Mouse (Mus musculus): Measurements from ENCODE around the gene Sec22b. TPM values are rescaled to one million over a fixed set of nuclear protein-coding genes. Genes with fewer than 3 reads are reported as not detected.

Gene Sec22b
- polyA plus RNA-seq, 1 experiment from 2014 or later, result 124 TPM

DNA sequence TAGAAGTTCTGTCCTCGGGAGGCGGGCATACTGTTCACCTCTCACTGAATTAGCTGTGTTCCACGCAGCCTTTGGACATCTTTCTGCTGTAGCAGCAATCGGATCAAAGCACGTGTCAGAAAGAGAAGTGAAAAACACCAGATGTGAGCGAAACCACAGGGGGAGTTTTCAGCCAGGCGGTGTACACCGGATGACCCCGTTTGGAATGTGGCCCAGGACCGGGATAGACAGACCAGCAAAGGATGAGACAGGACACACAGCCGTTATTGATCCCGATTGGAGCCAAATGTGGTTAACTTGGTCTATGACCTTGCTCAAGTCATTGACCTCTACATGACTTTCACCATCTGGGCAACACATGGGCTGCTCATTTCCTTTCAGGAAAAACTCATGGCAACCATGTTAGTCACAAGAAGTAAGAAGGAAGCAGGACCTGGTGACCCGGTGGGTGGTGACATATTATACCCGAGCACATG lies 63.9 kb downstream of the Sec22b start:
- 32% methylated on average over 14 of the region's 14 CpGs for WGBS
- Histone ChIP-seq H3K27me3 (ENCODE audit: control insufficient read depth, insufficient read depth, low read length) (no peaks in the 10 kb centered on the region), H3K27ac (replicated peaks; ENCODE audit: low read depth, low read length) (0 out of 2 replicates have a peak overlapping the region, but pooled peaks have one; percentile 47), H3K36me3 (replicated peaks; ENCODE audit: control insufficient read depth, insufficient read depth, low read depth, low read length) (no peaks in the 10 kb centered on the region), H3K9ac (replicated peaks; ENCODE audit: low read length) (no peak overlapping the region), H3K9me3 (replicated peaks; ENCODE audit: control insufficient read depth, low read length) (no peaks in the 10 kb centered on the region), H3K4me3 (ENCODE audit: low read depth, low read length) (no peak overlapping the region), H3K4me1 (ENCODE audit: control insufficient read depth, insufficient read depth, low read length) (no peaks in the 10 kb centered on the region), H3K4me2 (ENCODE audit: low read depth, low read length) (no peak overlapping the region)
- DNase-seq (ENCODE audit: low spot score), result peak; percentile 75
- ATAC-seq (replicated peaks; ENCODE audit: insufficient number of reproducible peaks, low FRiP score, low TSS enrichment, low read depth), result no peak

GRCm38 (mm10) chr3:97967627-97968026 lies 66.6 kb downstream of the Sec22b start:
- H3K27me3 ChIP-seq (ENCODE audit: control insufficient read depth, insufficient read depth, low read length), result no peaks in the 10 kb centered on the region
- peaks cover 2% of the 10 kb centered on the region; the same call in 1 of the 2 replicates for H3K4me1 ChIP-seq (ENCODE audit: control insufficient read depth, insufficient read depth, low read length)
- H3K36me3 ChIP-seq (replicated peaks; ENCODE audit: control insufficient read depth, insufficient read depth, low read depth, low read length), result no peaks in the 10 kb centered on the region
- H3K9me3 ChIP-seq (replicated peaks; ENCODE audit: control insufficient read depth, low read length), result no peaks in the 10 kb centered on the region
- whole genome bisulfite sequencing, result 69% methylated on average over 2 of the region's 2 CpGs
- DNase-seq (ENCODE audit: low spot score) (no peak), ATAC-seq (replicated peaks; ENCODE audit: insufficient number of reproducible peaks, low FRiP score, low TSS enrichment, low read depth) (no peak)
- H3K4me2 ChIP-seq (ENCODE audit: low read depth, low read length), result no peak overlapping the region
- H3K9ac ChIP-seq (replicated peaks; ENCODE audit: low read length), result no peak overlapping the region
- no peak overlapping the region for H3K4me3 ChIP-seq (ENCODE audit: low read depth, low read length)
- no peak overlapping the region for H3K27ac ChIP-seq (replicated peaks; ENCODE audit: low read depth, low read length)

DNA sequence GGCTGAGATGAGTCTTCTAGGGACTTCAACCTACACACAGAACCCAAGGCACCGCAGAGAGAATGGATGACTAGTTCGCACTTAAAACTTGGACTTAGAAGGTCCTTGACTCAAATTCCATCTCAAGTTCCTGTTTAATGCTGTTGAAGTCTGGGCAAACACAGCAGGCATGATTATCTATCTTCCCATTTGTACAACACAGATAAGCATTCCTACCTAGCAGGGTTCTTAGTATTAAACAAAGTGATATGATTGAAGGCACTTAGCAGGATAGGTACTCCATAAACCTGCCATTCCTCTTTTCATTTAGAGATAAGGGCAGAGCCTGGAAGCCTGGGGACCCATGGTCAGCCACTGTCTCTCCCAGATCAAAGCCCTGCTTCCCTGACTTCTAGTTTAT lies 67.2 kb downstream of the Sec22b start:
- 96% methylated on average over 2 of the region's 2 CpGs for WGBS
- H3K9me3 ChIP-seq (replicated peaks; ENCODE audit: control insufficient read depth, low read length), result no peaks in the 10 kb centered on the region

DNA sequence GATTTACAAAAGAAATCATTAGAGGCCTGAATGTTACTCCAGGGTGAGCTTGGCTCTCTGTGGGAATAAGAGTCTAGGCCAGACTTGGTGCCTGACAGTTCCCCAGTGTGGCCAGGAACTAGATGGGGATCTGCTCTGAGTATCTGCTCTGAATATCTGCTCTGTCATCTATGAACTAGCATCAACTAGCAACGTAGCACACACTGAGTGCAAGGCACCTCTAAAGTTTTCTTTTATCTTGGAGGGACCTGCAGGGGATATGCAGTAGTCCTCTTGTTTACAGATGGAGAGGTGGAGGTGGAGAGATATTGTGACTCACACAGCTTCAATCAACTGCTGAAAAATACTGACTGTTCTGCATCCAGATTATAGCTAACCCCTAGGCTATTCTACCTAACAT lies 68.0 kb downstream of the Sec22b start:
- 74% methylated on average over 1 of the region's 1 CpGs for WGBS
- peaks cover 2% of the 10 kb centered on the region; the same call in 1 of the 2 replicates for H3K4me1 ChIP-seq (ENCODE audit: control insufficient read depth, insufficient read depth, low read length)

More for the DNA sequence above, 67.2 kb downstream of the Sec22b start:
- Histone ChIP-seq H3K4me3 (ENCODE audit: low read depth, low read length) (no peak overlapping the region), H3K9ac (replicated peaks; ENCODE audit: low read length) (no peak overlapping the region), H3K27me3 (ENCODE audit: control insufficient read depth, insufficient read depth, low read length) (no peaks in the 10 kb centered on the region), H3K36me3 (replicated peaks; ENCODE audit: control insufficient read depth, insufficient read depth, low read depth, low read length) (no peaks in the 10 kb centered on the region), H3K27ac (replicated peaks; ENCODE audit: low read depth, low read length) (no peak overlapping the region), H3K4me2 (ENCODE audit: low read depth, low read length) (no peak overlapping the region), H3K4me1 (ENCODE audit: control insufficient read depth, insufficient read depth, low read length) (peaks cover 2% of the 10 kb centered on the region; the same call in 1 of the 2 replicates)
- DNase-seq (ENCODE audit: low spot score) (no peak), ATAC-seq (replicated peaks; ENCODE audit: insufficient number of reproducible peaks, low FRiP score, low TSS enrichment, low read depth) (no peak)

GRCm38 (mm10) chr3:97971117-97971516 lies 70.1 kb downstream of the Sec22b start:
- no peak overlapping the region for H3K9ac ChIP-seq (replicated peaks; ENCODE audit: low read length)
- H3K4me3 ChIP-seq (ENCODE audit: low read depth, low read length), result no peak overlapping the region
- H3K4me1 ChIP-seq (ENCODE audit: control insufficient read depth, insufficient read depth, low read length), result peaks cover 2% of the 10 kb centered on the region; the same call in 1 of the 2 replicates
- no peak for DNase-seq (ENCODE audit: low spot score)
- no peak overlapping the region for H3K4me2 ChIP-seq (ENCODE audit: low read depth, low read length)
- H3K27me3 ChIP-seq (ENCODE audit: control insufficient read depth, insufficient read depth, low read length), result no peaks in the 10 kb centered on the region
- ATAC-seq (replicated peaks; ENCODE audit: insufficient number of reproducible peaks, low FRiP score, low TSS enrichment, low read depth), result no peak
- 25% methylated on average over 7 of the region's 7 CpGs for WGBS
- H3K36me3 ChIP-seq (replicated peaks; ENCODE audit: control insufficient read depth, insufficient read depth, low read depth, low read length), result no peaks in the 10 kb centered on the region
- H3K9me3 ChIP-seq (replicated peaks; ENCODE audit: control insufficient read depth, low read length), result no peaks in the 10 kb centered on the region
- no peak overlapping the region for H3K27ac ChIP-seq (replicated peaks; ENCODE audit: low read depth, low read length)

More for the DNA sequence above, 68.0 kb downstream of the Sec22b start:
- Histone ChIP-seq H3K27me3 (ENCODE audit: control insufficient read depth, insufficient read depth, low read length) (no peaks in the 10 kb centered on the region), H3K4me3 (ENCODE audit: low read depth, low read length) (no peak overlapping the region), H3K27ac (replicated peaks; ENCODE audit: low read depth, low read length) (no peak overlapping the region), H3K9me3 (replicated peaks; ENCODE audit: control insufficient read depth, low read length) (no peaks in the 10 kb centered on the region), H3K36me3 (replicated peaks; ENCODE audit: control insufficient read depth, insufficient read depth, low read depth, low read length) (no peaks in the 10 kb centered on the region), H3K9ac (replicated peaks; ENCODE audit: low read length) (no peak overlapping the region), H3K4me2 (ENCODE audit: low read depth, low read length) (no peak overlapping the region)
- no peak for DNase-seq (ENCODE audit: low spot score)
- no peak for ATAC-seq (replicated peaks; ENCODE audit: insufficient number of reproducible peaks, low FRiP score, low TSS enrichment, low read depth)

- Histone ChIP-seq H3K27me3 (ENCODE audit: control insufficient read depth, insufficient read depth, low read length) (no peaks in the 10 kb centered on the region), H3K4me1 (ENCODE audit: control insufficient read depth, insufficient read depth, low read length) (peaks cover 2% of the 10 kb centered on the region; the same call in 1 of the 2 replicates), H3K4me2 (ENCODE audit: low read depth, low read length) (no peak overlapping the region), H3K36me3 (replicated peaks; ENCODE audit: control insufficient read depth, insufficient read depth, low read depth, low read length) (no peaks in the 10 kb centered on the region), H3K27ac (replicated peaks; ENCODE audit: low read depth, low read length) (no peak overlapping the region), H3K9me3 (replicated peaks; ENCODE audit: control insufficient read depth, low read length) (no peaks in the 10 kb centered on the region), H3K4me3 (ENCODE audit: low read depth, low read length) (no peak overlapping the region), H3K9ac (replicated peaks; ENCODE audit: low read length) (no peak overlapping the region)
- no peak for DNase-seq (ENCODE audit: low spot score)
- ATAC-seq (replicated peaks; ENCODE audit: insufficient number of reproducible peaks, low FRiP score, low TSS enrichment, low read depth), result no peak
- 45% methylated on average over 5 of the region's 5 CpGs for WGBS
Measured at GRCm38 (mm10) chr3:97972200-97972599, 71.2 kb downstream of the Sec22b start.

DNA sequence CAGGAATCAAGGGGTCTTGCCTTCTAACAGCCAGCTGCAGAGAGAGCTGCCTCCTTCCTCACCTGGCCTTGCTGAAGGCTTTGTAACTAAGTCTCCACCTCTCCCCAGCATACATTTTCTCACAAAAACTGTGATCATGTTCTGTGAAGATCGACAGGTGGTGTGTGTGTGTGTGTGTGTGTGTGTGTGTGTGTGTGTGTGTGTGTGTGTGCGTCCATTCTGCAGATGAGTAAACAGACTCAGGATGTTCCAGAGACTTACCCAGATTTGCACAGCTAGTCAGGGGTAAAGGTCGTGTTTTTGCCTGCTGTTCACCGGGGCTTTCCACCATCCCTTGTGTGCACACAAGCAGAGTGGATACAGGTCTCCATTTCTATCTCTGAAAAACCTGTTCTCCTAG lies 71.7 kb downstream of the Sec22b start:
- no peak for ATAC-seq (replicated peaks; ENCODE audit: insufficient number of reproducible peaks, low FRiP score, low TSS enrichment, low read depth)
- H3K27ac ChIP-seq (replicated peaks; ENCODE audit: low read depth, low read length), result no peak overlapping the region
- no peak overlapping the region for H3K4me3 ChIP-seq (ENCODE audit: low read depth, low read length)
- no peaks in the 10 kb centered on the region for H3K9me3 ChIP-seq (replicated peaks; ENCODE audit: control insufficient read depth, low read length)
- no peaks in the 10 kb centered on the region for H3K36me3 ChIP-seq (replicated peaks; ENCODE audit: control insufficient read depth, insufficient read depth, low read depth, low read length)
- no peak for DNase-seq (ENCODE audit: low spot score)
- H3K4me2 ChIP-seq (ENCODE audit: low read depth, low read length), result no peak overlapping the region
- no peak overlapping the region for H3K9ac ChIP-seq (replicated peaks; ENCODE audit: low read length)
- WGBS, result 62% methylated on average over 4 of the region's 4 CpGs
- no peaks in the 10 kb centered on the region for H3K27me3 ChIP-seq (ENCODE audit: control insufficient read depth, insufficient read depth, low read length)
- H3K4me1 ChIP-seq (ENCODE audit: control insufficient read depth, insufficient read depth, low read length), result peaks cover 2% of the 10 kb centered on the region; the same call in 1 of the 2 replicates
